Mouse (Mus musculus) spleen, postnatal 14 days (tissue): ENCODE measurements at regions not wholly inside any gene's neighbourhood (a gene's known extent, or its start where the extent isn't known, plus 50 kb on each side); places are given as distances from the start of the nearest gene placed in this dataset.

Experiments
- DNase-seq, 2 experiments: peaks; one replicate each; pipeline ENCODE4 v3.0.0; 2021 to 2022; ENCODE audit warnings: low spot score in 2 of 2

GRCm38 (mm10) chr8:6813816-6814215, 1708.7 kb upstream of the Slc10a2 start:
- DNase-seq, result no peak

- DNase-seq, result no peak
These were observed 1702.0 kb upstream of the Slc10a2 start for GRCm38 (mm10) chr8:6807116-6807515.

- no peak for DNase-seq
These were observed 1698.0 kb upstream of the Slc10a2 start for GRCm38 (mm10) chr8:6803199-6803598.

- no peak for DNase-seq
These were observed 1695.9 kb upstream of the Slc10a2 start for GRCm38 (mm10) chr8:6801076-6801475.

GRCm38 (mm10) chr8:6789096-6789495, 1683.9 kb upstream of the Slc10a2 start:
- no peak for DNase-seq

- no peak for DNase-seq
These were observed 1675.8 kb upstream of the Slc10a2 start for GRCm38 (mm10) chr8:6780983-6781382.

- DNase-seq, result no peak
These were observed 1670.0 kb upstream of the Slc10a2 start for GRCm38 (mm10) chr8:6775103-6775502.

- DNase-seq, result no peak
These were observed 1624.4 kb upstream of the Slc10a2 start for GRCm38 (mm10) chr8:6729571-6729970.

GRCm38 (mm10) chr8:6708886-6709449, 1603.8 kb upstream of the Slc10a2 start:
- no peak for DNase-seq

GRCm38 (mm10) chr8:6688595-6688994, 1583.4 kb upstream of the Slc10a2 start:
- no peak for DNase-seq

GRCm38 (mm10) chr8:6658860-6659259, 1553.7 kb upstream of the Slc10a2 start:
- no peak for DNase-seq

- no peak for DNase-seq
These were observed 1552.4 kb upstream of the Slc10a2 start for GRCm38 (mm10) chr8:6657451-6657990.

GRCm38 (mm10) chr8:6652180-6652579, 1547.0 kb upstream of the Slc10a2 start:
- no peak for DNase-seq

- no peak for DNase-seq
These were observed 1542.9 kb upstream of the Slc10a2 start for GRCm38 (mm10) chr8:6648083-6648482.

GRCm38 (mm10) chr8:6645287-6645957, 1540.3 kb upstream of the Slc10a2 start:
- no peak for DNase-seq

- DNase-seq, result no peak
These were observed 1539.2 kb upstream of the Slc10a2 start for GRCm38 (mm10) chr8:6644396-6644795.

- no peak for DNase-seq
These were observed 1521.9 kb upstream of the Slc10a2 start for GRCm38 (mm10) chr8:6627009-6627557.

- no peak for DNase-seq
These were observed 1503.7 kb upstream of the Slc10a2 start for GRCm38 (mm10) chr8:6608891-6609290.

GRCm38 (mm10) chr8:6606854-6607535, 1501.8 kb upstream of the Slc10a2 start:
- DNase-seq, result no peak

GRCm38 (mm10) chr8:6604232-6604804, 1499.2 kb upstream of the Slc10a2 start:
- no peak for DNase-seq

GRCm38 (mm10) chr8:6590146-6590545, 1485.0 kb upstream of the Slc10a2 start:
- DNase-seq, result no peak
